8 mouse cellular contexts compared by ENCODE assay signal in genomic region chr16:30502221-30502891, GRCm38 (mm10). TPM values are rescaled to one million over a fixed set of nuclear protein-coding genes. Genes with fewer than 3 reads are reported as not detected.
DNase-seq lines count a peak whose midpoint lies in the region; ATAC-seq lines count a peak whose summit lies in the region.

No protein-coding gene starts in this region.

- H3K4me3 ChIP-seq in neural tube, embryonic 11.5 days (ENCODE audit: low read depth, low read length) = no peak overlapping the region
- peak overlapping the region; percentile 22 for H3K4me3 ChIP-seq in heart, embryonic 11.5 days (ENCODE audit: low read depth, low read length)
- peak overlapping the region; percentile 19; the same call in 1 of the 2 replicates for H3K4me3 ChIP-seq in limb, embryonic 10.5 days
- no peak overlapping the region for H3K4me3 ChIP-seq in midbrain, embryonic 11.5 days (ENCODE audit: low read depth, low read length)

- no peaks in the 10 kb centered on the region for H3K36me3 ChIP-seq in neural tube, embryonic 11.5 days (ENCODE audit: control insufficient read depth, insufficient read depth, low read length)
- no peaks in the 10 kb centered on the region for H3K36me3 ChIP-seq in heart, embryonic 11.5 days (ENCODE audit: control insufficient read depth, insufficient read depth, low read length)
- H3K36me3 ChIP-seq in limb, embryonic 10.5 days = no peaks in the 10 kb centered on the region
- no peaks in the 10 kb centered on the region for H3K36me3 ChIP-seq in midbrain, embryonic 11.5 days (ENCODE audit: control insufficient read depth, insufficient read depth, low read length)

- no peak overlapping the region for H3K9ac ChIP-seq in neural tube, embryonic 11.5 days (ENCODE audit: low read length)
- peak overlapping the region; percentile 62; the same call in 1 of the 2 replicates for H3K9ac ChIP-seq in heart, embryonic 11.5 days (ENCODE audit: low read depth, low read length)
- no peak overlapping the region for H3K9ac ChIP-seq in midbrain, embryonic 11.5 days (ENCODE audit: low read length)

- H3K4me2 ChIP-seq in neural tube, embryonic 11.5 days (ENCODE audit: low read depth) = peak overlapping the region; percentile 16; the same call in 1 of the 2 replicates
- H3K4me2 ChIP-seq in heart, embryonic 11.5 days = peak overlapping the region; percentile 69
- no peak overlapping the region for H3K4me2 ChIP-seq in midbrain, embryonic 11.5 days

- DNase-seq in neural tube, embryonic 11.5 days (ENCODE audit: low spot score) = no peak
- no peak for DNase-seq in neural tube, embryonic 10.5 days (ENCODE audit: extremely low spot score, low spot score)
- DNase-seq in limb, embryonic 10.5 days (ENCODE audit: low spot score) = no peak
- peak; percentile 86 for DNase-seq in midbrain, embryonic 11.5 days (ENCODE audit: low spot score, missing footprints)
- no peak for DNase-seq in cerebellum, adult 11 months
- no peak for DNase-seq in thymus, postnatal 36 days
- no peak for DNase-seq in thymus, postnatal 10 days (ENCODE audit: low spot score in 2 of 2)

- no peak for ATAC-seq in neural tube, embryonic 11.5 days (ENCODE audit: insufficient read depth, low FRiP score, low TSS enrichment)
- 0 out of 2 replicates have a peak, but pooled peaks have one; percentile 36 for ATAC-seq in heart, embryonic 11.5 days (replicated peaks; ENCODE audit: insufficient number of reproducible peaks, low FRiP score, low TSS enrichment)
- ATAC-seq in midbrain, embryonic 11.5 days (ENCODE audit: low FRiP score) = no peak

- no peaks in the 10 kb centered on the region for H3K9me3 ChIP-seq in neural tube, embryonic 11.5 days (ENCODE audit: control insufficient read depth, low read length)
- H3K9me3 ChIP-seq in heart, embryonic 11.5 days (replicated peaks; ENCODE audit: control insufficient read depth, low read length) = no peaks in the 10 kb centered on the region
- no peaks in the 10 kb centered on the region for H3K9me3 ChIP-seq in limb, embryonic 10.5 days (replicated peaks)
- no peaks in the 10 kb centered on the region for H3K9me3 ChIP-seq in midbrain, embryonic 11.5 days (ENCODE audit: control insufficient read depth, low read length)

- H3K27ac ChIP-seq in neural tube, embryonic 11.5 days (ENCODE audit: low read depth, low read length) = no peak overlapping the region
- peak overlapping the region; percentile 59 for H3K27ac ChIP-seq in heart, embryonic 11.5 days (ENCODE audit: low read depth, low read length)
- H3K27ac ChIP-seq in limb, embryonic 10.5 days = peak overlapping the region; percentile 42
- H3K27ac ChIP-seq in midbrain, embryonic 11.5 days (ENCODE audit: low read depth, low read length) = no peak overlapping the region

- 34% methylated on average over 25 of the region's 25 CpGs for WGBS in neural tube, embryonic 11.5 days
- WGBS in heart, embryonic 11.5 days (ENCODE audit: insufficient replicate concordance) = 13% methylated on average over 25 of the region's 25 CpGs
- whole genome bisulfite sequencing in limb, embryonic 10.5 days = 39% methylated on average over 25 of the region's 25 CpGs
- 42% methylated on average over 25 of the region's 25 CpGs for WGBS in midbrain, embryonic 11.5 days

- no peaks in the 10 kb centered on the region for H3K4me1 ChIP-seq in neural tube, embryonic 11.5 days (ENCODE audit: control insufficient read depth, insufficient read depth, low read length)
- peaks cover 30% of the 10 kb centered on the region for H3K4me1 ChIP-seq in heart, embryonic 11.5 days (ENCODE audit: control insufficient read depth, insufficient read depth, low read length)
- H3K4me1 ChIP-seq in limb, embryonic 10.5 days = peaks cover 26% of the 10 kb centered on the region
- H3K4me1 ChIP-seq in midbrain, embryonic 11.5 days (ENCODE audit: control insufficient read depth, insufficient read depth, low read length) = peaks cover 2% of the 10 kb centered on the region; the same call in 1 of the 2 replicates

- H3K27me3 ChIP-seq in neural tube, embryonic 11.5 days (ENCODE audit: control insufficient read depth, insufficient read depth, low read length) = no peaks in the 10 kb centered on the region
- no peaks in the 10 kb centered on the region for H3K27me3 ChIP-seq in heart, embryonic 11.5 days (ENCODE audit: control insufficient read depth, insufficient read depth, low read length)
- H3K27me3 ChIP-seq in limb, embryonic 10.5 days (ENCODE audit: low read depth, poor library complexity, severe bottlenecking) = peaks cover 15% of the 10 kb centered on the region
- H3K27me3 ChIP-seq in midbrain, embryonic 11.5 days (ENCODE audit: control insufficient read depth, insufficient read depth, low read length) = 0 out of 2 replicates have a peak, but pooled peaks cover 2% of the 10 kb centered on the region

RNA-seq across cellular contexts. Expression of gene Tmem44, which starts 48.3 kb away (rescaled TPM):
- 32.8 and 34.9 TPM in 2 replicates for polyA plus RNA-seq in neural tube, embryonic 11.5 days (2014; fragmentation: Nextera tagmentation; extraction: Ambion mirVana)
- polyA plus RNA-seq in heart, embryonic 11.5 days (2014; fragmentation: Nextera tagmentation; extraction: Ambion mirVana) = 16.4 and 17.2 TPM in 2 replicates
- 18.9 and 21.6 TPM in 2 replicates for polyA plus RNA-seq in limb, embryonic 10.5 days (2016; fragmentation: Nextera tagmentation; extraction: Ambion mirVana)
- 26.6 and 27.9 TPM in 2 replicates for polyA plus RNA-seq in midbrain, embryonic 11.5 days (2014; fragmentation: Nextera tagmentation; extraction: Ambion mirVana)

Comparison
In these comparisons a context has a peak if more than half of its experiments do, and no peak if none do; other contexts are left out.
1. H3K27ac ChIP-seq: peak in heart, embryonic 11.5 days (single experiment) and limb, embryonic 10.5 days (single experiment); none in neural tube, embryonic 11.5 days (single experiment) and midbrain, embryonic 11.5 days (single experiment).
2. H3K4me3 ChIP-seq: peak in heart, embryonic 11.5 days (single experiment) and limb, embryonic 10.5 days (single experiment); none in neural tube, embryonic 11.5 days (single experiment) and midbrain, embryonic 11.5 days (single experiment).